Mouse (Mus musculus) neural tube, embryonic 12.5 days (tissue): ENCODE measurements around the gene Bcl2a1a. TPM values are rescaled to one million over a fixed set of nuclear protein-coding genes. Genes with fewer than 3 reads are reported as not detected.
"Not testable (repeated sequence)": the region's sequence is repeated elsewhere in the genome, so short reads cannot be mapped to it uniquely, and the experiment has no call there.

ENCODE experiments used
- ATAC-seq: fragments of 200-750 bp; cut with Nextera tagmentation; 2 replicates; pipeline ENCODE4 v1.8.0; 2017; ENCODE audit warnings: low read depth, mild to moderate bottlenecking, moderate TSS enrichment, moderate library complexity; ENCODE audit not compliant: low FRiP score
- H3K27ac ChIP-seq: fragments of 300-500 bp; sonication (generic); 2 replicates; pipeline ENCODE4 v1.5.1; 2016
- H3K27me3 ChIP-seq: fragments of 300-500 bp; sonication (generic); replicated peaks from 2 replicates; pipeline ENCODE4 v1.6.1; 2016; ENCODE audit warnings: mild to moderate bottlenecking
- H3K36me3 ChIP-seq: fragments of 300-500 bp; sonication (generic); 2 replicates; pipeline ENCODE4 v1.6.1; 2016; ENCODE audit warnings: mild to moderate bottlenecking
- H3K4me1 ChIP-seq: fragments of 300-500 bp; sonication (generic); 2 replicates; pipeline ENCODE4 v1.6.1; 2016
- H3K4me2 ChIP-seq: fragments of 300-500 bp; sonication (generic); replicated peaks from 2 replicates; pipeline ENCODE4 v1.6.1; 2016; ENCODE audit warnings: mild to moderate bottlenecking
- H3K4me3 ChIP-seq: fragments of 300-500 bp; sonication (generic); 2 replicates; pipeline ENCODE4 v1.5.1; 2016
- H3K9ac ChIP-seq: fragments of 300-500 bp; sonication (generic); 2 replicates; pipeline ENCODE4 v1.6.1; 2016; ENCODE audit warnings: mild to moderate bottlenecking
- H3K9me3 ChIP-seq: fragments of 300-500 bp; sonication (generic); 2 replicates; pipeline ENCODE4 v1.6.1; 2016; ENCODE audit warnings: mild to moderate bottlenecking
- WGBS: fragments of 180-500 bp; shearing (Covaris S2); methylation state at CpG from one replicate; pipeline ENCODE4 v1.1.7; 2016; 5-methylcytosine and 5-hydroxymethylcytosine counted together
- polyA plus RNA-seq: library from polyadenylated mRNA; unstranded; fragments of >200 nt; fragmentation: Nextera tagmentation; extraction: Ambion mirVana; gene quantifications from 2 replicates; pipeline ENCODE4 v1.2.1, GENCODE M21; 2016

Bcl2a1a gene
- polyA plus RNA-seq: not detected in 2 replicates

DNA sequence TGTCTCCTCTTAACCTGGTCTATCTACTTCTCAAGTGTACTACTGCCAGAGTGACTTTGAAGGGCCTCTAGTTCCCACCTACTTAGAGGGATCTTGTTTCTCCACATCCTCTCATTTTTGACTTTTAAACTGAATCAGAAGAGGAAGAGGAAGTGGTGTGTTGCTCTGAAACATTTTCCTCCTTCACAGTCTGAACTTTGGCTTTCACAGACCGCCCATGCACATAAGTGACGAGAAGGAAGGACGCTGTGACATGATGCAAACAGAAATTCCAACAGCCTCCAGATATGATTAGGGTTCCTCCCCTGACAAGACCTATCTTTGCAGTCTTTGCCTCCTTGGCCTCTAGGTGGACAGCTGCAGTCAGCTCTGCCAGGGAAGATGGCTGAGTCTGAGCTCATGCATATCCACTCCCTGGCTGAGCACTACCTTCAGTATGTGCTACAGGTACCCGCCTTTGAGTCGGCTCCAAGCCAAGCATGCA lies at the start of gene Bcl2a1a:
Bcl2a1a (plus strand) TSS at position 231 of the 484 bp plus-strand sequence.
- not testable (repeated sequence) for H3K27me3 ChIP-seq, H3K4me3 ChIP-seq, H3K36me3 ChIP-seq, H3K9ac ChIP-seq, H3K4me2 ChIP-seq, H3K9me3 ChIP-seq, ATAC-seq, H3K27ac ChIP-seq, H3K4me1 ChIP-seq
- WGBS: 98% methylated on average over 5 of the region's 5 CpGs

GRCm38 (mm10) chr9:88916576-88916975 lies 40.1 kb upstream of the Bcl2a1a start:
- not testable (repeated sequence) for H3K9me3 ChIP-seq, H3K4me2 ChIP-seq, H3K27me3 ChIP-seq, ATAC-seq, H3K4me3 ChIP-seq, H3K9ac ChIP-seq, H3K27ac ChIP-seq, H3K36me3 ChIP-seq, H3K4me1 ChIP-seq
- 82% methylated on average over 5 of the region's 5 CpGs for WGBS

- not testable (repeated sequence) for H3K4me1 ChIP-seq, H3K27ac ChIP-seq, H3K4me3 ChIP-seq, H3K4me2 ChIP-seq, H3K27me3 ChIP-seq, H3K9me3 ChIP-seq, H3K36me3 ChIP-seq, ATAC-seq, H3K9ac ChIP-seq
- 12% methylated on average over 2 of the region's 3 CpGs for WGBS
These were observed 18.4 kb upstream of the Bcl2a1a start for GRCm38 (mm10) chr9:88938312-88938711.

DNA sequence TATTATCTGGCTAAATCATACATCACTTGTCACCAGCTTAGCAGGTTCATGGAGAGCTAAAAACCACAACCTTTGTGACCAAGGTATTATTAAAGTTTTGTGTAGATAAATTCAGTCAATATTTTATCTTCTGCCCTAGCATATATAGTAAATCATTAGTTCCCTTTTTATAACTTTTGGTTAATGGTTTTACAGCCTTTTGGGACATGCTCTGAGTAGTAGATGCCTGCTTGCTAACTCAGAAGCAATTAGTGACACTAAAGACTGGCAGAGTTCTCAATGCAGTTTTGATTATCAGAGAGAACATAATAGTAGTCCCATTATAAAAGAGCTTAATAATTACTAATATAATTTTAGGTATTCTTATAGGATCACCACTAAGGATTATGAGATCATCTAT lies 5.2 kb upstream of the Bcl2a1a start:
- H3K4me3 ChIP-seq, H3K27me3 ChIP-seq, ATAC-seq, H3K36me3 ChIP-seq, H3K27ac ChIP-seq, H3K4me1 ChIP-seq, H3K9me3 ChIP-seq, H3K9ac ChIP-seq, H3K4me2 ChIP-seq: not testable (repeated sequence)

DNA sequence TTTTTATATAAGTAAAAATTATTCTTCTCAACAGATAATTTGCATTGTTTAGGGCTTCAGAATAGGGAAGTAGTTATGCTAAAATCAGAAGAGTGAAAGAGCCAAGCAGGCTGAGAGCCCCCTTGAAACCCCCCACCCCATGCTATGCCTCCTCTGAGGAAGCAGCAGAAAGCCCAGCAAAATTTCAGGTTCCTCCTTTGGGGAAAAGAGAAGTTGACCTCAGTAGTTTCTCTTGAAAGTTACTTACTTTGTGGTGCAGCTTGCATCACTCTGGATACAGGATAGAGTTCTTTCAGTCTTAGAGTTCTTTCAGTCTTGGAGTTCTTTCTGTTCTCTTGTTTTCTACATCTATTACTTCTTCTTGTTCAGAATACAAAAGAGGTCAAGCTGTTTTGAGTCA lies 3.5 kb upstream of the Bcl2a1a start:
- ATAC-seq, H3K27me3 ChIP-seq, H3K9me3 ChIP-seq, H3K4me3 ChIP-seq, H3K4me2 ChIP-seq, H3K4me1 ChIP-seq, H3K36me3 ChIP-seq, H3K27ac ChIP-seq, H3K9ac ChIP-seq: not testable (repeated sequence)

DNA sequence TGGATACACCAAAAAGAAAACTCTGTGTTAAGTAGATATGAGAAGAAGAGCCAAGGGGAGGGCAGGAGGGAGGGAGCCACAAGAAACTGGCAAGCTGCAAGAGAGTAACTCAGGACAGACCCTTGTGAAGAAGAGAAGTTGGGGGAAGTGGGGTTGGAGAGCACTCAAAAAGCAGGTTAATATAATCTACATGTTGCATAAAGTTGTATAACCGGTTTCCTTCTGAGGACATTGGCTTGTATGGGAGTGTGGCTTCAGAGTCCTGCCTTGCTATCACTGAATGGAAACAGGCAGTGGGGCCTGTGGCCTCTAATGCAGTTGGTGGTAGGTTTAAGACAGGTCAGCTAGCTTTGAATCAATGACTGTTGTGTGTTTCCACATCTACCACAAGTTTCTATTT lies 1.5 kb upstream of the Bcl2a1a start:
- not testable (repeated sequence) for H3K4me3 ChIP-seq, H3K9ac ChIP-seq, H3K9me3 ChIP-seq, H3K4me1 ChIP-seq, H3K27ac ChIP-seq, H3K27me3 ChIP-seq, ATAC-seq, H3K36me3 ChIP-seq, H3K4me2 ChIP-seq
- WGBS: 88% methylated on average over 1 of the region's 1 CpGs

DNA sequence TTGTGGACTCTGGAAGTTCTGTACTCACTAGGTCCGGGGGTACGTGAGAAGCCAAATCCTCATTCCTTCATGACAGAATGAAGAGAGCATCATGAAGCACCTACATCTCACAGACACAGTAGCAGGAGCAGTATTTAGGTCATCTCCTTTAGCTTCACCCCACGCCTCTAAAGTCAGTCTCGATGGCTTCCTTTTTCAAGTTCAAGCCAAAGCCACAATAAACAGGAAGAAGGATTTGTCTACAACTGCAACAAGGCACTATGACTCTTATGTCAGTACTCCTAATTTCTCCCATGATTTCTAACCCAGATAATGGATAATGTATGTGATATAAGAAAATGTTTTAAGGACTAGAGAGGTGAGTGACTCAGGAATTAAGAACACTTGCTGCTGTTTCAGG lies 665 bp upstream of the Bcl2a1a start:
- not testable (repeated sequence) for H3K9ac ChIP-seq, H3K27me3 ChIP-seq, H3K36me3 ChIP-seq

GRCm38 (mm10) chr9:88958891-88959290 lies 2.2 kb downstream of the Bcl2a1a start:
- H3K27ac ChIP-seq: no peak overlapping the region
- no peak for ATAC-seq
- 85% methylated on average over 3 of the region's 3 CpGs for WGBS

More for the DNA sequence above, 665 bp upstream of the Bcl2a1a start:
- not testable (repeated sequence) for H3K4me3 ChIP-seq, H3K4me1 ChIP-seq, H3K9me3 ChIP-seq, H3K4me2 ChIP-seq, ATAC-seq, H3K27ac ChIP-seq
- 94% methylated on average over 3 of the region's 4 CpGs for WGBS

GRCm38 (mm10) chr9:88959981-88960380 lies 3.3 kb downstream of the Bcl2a1a start:
- H3K9ac ChIP-seq, ATAC-seq, H3K36me3 ChIP-seq, H3K27ac ChIP-seq, H3K4me1 ChIP-seq, H3K4me3 ChIP-seq, H3K27me3 ChIP-seq, H3K9me3 ChIP-seq, H3K4me2 ChIP-seq: not testable (repeated sequence)
- WGBS: 71% methylated on average over 1 of the region's 1 CpGs

More at GRCm38 (mm10) chr9:88958891-88959290, 2.2 kb downstream of the Bcl2a1a start:
- Histone ChIP-seq H3K9me3 (no peaks in the 10 kb centered on the region), H3K4me1 (no peaks in the 10 kb centered on the region), H3K4me3 (no peak overlapping the region), H3K9ac (no peak overlapping the region), H3K27me3 (no peaks in the 10 kb centered on the region), H3K36me3 (no peaks in the 10 kb centered on the region), H3K4me2 (no peak overlapping the region)

GRCm38 (mm10) chr9:88966462-88966861 lies 9.8 kb downstream of the Bcl2a1a start:
- H3K4me3 ChIP-seq, H3K9ac ChIP-seq, H3K36me3 ChIP-seq, H3K27me3 ChIP-seq, H3K4me2 ChIP-seq, H3K9me3 ChIP-seq, H3K27ac ChIP-seq, ATAC-seq, H3K4me1 ChIP-seq: not testable (repeated sequence)
- 86% methylated on average over 1 of the region's 6 CpGs for WGBS

DNA sequence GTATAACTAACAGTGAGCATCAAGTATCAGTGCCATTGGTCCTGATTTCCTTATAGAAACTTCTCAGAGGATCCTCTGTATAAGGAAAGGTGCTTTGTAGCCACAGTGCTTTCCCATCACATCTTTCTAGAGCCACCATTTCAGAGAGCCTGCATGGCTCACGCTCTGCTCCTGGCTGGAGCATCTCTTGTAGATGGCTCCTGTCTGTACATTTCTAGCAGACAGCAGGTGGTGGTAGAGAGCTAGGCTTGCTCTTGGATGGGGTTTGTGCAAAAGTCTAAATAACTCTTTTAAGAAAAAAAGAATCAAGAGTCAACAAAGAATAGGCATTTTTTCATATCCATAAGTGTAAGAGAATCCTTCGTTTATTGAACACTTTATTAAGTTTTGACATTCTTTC lies 12.8 kb downstream of the Bcl2a1a start:
- 73% methylated on average over 2 of the region's 2 CpGs for WGBS
- H3K4me3 ChIP-seq, H3K27ac ChIP-seq, ATAC-seq, H3K4me1 ChIP-seq, H3K27me3 ChIP-seq, H3K9me3 ChIP-seq, H3K4me2 ChIP-seq, H3K9ac ChIP-seq, H3K36me3 ChIP-seq: not testable (repeated sequence)

DNA sequence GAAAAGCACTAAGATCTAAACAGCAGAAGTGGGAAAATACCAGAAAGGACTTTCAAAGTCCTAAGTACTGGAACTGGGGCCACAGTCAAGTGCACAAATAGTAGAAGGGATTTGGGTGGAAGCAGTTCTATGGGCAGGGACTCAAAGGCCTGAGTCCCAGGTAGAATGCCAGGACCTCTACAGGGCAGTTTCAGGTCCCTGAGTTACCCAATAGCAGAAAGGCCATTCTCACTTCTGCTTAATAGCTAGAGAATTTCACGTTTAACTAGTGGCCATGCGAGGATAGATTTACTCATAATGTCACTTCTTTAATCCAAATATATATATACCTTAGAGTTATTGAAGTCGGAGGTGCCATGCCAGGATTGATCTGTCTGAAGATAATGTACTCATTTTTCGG lies 20.2 kb downstream of the Bcl2a1a start:
- H3K27ac ChIP-seq, H3K4me3 ChIP-seq, H3K36me3 ChIP-seq, H3K27me3 ChIP-seq, ATAC-seq, H3K9me3 ChIP-seq, H3K4me1 ChIP-seq, H3K4me2 ChIP-seq, H3K9ac ChIP-seq: not testable (repeated sequence)
- 90% methylated on average over 4 of the region's 4 CpGs for WGBS

DNA sequence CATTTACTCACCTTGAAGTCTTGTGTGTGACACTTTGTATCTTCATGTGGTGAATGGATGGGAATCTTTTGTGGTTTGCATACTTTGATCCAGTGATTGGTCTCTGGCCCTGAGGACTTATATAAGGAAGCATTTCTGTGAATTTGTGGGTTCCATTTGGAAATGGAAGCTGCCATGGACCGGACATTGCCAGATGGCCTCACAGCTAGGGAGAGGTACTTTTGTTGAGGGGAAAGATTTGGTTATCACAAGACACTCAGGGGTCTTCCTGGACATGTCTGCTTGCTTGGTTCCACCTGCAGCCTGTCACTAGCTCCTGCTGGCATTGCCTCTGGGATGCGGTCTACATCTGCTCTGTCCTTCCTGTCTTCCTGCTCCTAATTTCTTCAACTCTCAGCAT lies 23.1 kb downstream of the Bcl2a1a start:
- H3K9ac ChIP-seq, ATAC-seq, H3K36me3 ChIP-seq, H3K4me2 ChIP-seq, H3K27me3 ChIP-seq, H3K4me1 ChIP-seq, H3K9me3 ChIP-seq, H3K4me3 ChIP-seq, H3K27ac ChIP-seq: not testable (repeated sequence)
- 91% methylated on average over 2 of the region's 2 CpGs for WGBS

GRCm38 (mm10) chr9:89001541-89001940 lies 44.8 kb downstream of the Bcl2a1a start:
- not testable (repeated sequence) for H3K27ac ChIP-seq, H3K4me1 ChIP-seq, ATAC-seq, H3K9me3 ChIP-seq, H3K4me2 ChIP-seq, H3K36me3 ChIP-seq, H3K4me3 ChIP-seq, H3K27me3 ChIP-seq, H3K9ac ChIP-seq
